Mouse (Mus musculus) forebrain, embryonic 15.5 days (tissue): ENCODE measurements at regions not wholly inside any gene's neighbourhood (a gene's known extent, or its start where the extent isn't known, plus 50 kb on each side); places are given as distances from the start of the nearest gene placed in this dataset.

Experiments
- ATAC-seq: fragments of 200-750 bp; cut with Nextera tagmentation; replicated peaks from 2 replicates; pipeline ENCODE4 v1.8.0; 2017; ENCODE audit warnings: mild to moderate bottlenecking, moderate TSS enrichment, moderate library complexity
- H3K27ac ChIP-seq: fragments of 300-500 bp; sonication (generic); replicated peaks from 2 replicates; pipeline ENCODE4 v1.5.1; 2015; ENCODE audit warnings: mild to moderate bottlenecking, inconsistent platforms
- H3K27me3 ChIP-seq: fragments of 300-500 bp; sonication (generic); 2 replicates; pipeline ENCODE4 v1.6.1; 2015; ENCODE audit warnings: inconsistent platforms
- H3K36me3 ChIP-seq: fragments of 300-500 bp; sonication (generic); 2 replicates; pipeline ENCODE4 v1.6.1; 2015; ENCODE audit warnings: mild to moderate bottlenecking, inconsistent platforms
- H3K4me1 ChIP-seq: fragments of 300-500 bp; sonication (generic); 2 replicates; pipeline ENCODE4 v1.6.1; 2015; ENCODE audit warnings: inconsistent platforms
- H3K4me2 ChIP-seq: fragments of 300-500 bp; sonication (generic); replicated peaks from 2 replicates; pipeline ENCODE4 v1.6.1; 2015; ENCODE audit warnings: mild to moderate bottlenecking, inconsistent platforms
- H3K4me3 ChIP-seq: fragments of 300-500 bp; sonication (generic); 2 replicates; pipeline ENCODE4 v1.5.1; 2015; ENCODE audit warnings: mild to moderate bottlenecking, inconsistent platforms
- H3K9ac ChIP-seq: fragments of 300-500 bp; sonication (generic); replicated peaks from 2 replicates; pipeline ENCODE4 v1.6.1; 2015; ENCODE audit warnings: mild to moderate bottlenecking, inconsistent platforms
- H3K9me3 ChIP-seq: fragments of 300-500 bp; sonication (generic); 2 replicates; pipeline ENCODE4 v1.6.1; 2016; ENCODE audit warnings: inconsistent platforms
- WGBS: fragments of 180-500 bp; shearing (Covaris S2); methylation state at CpG from one replicate; pipeline ENCODE4 v1.1.7; 2015; ENCODE audit warnings: mixed read lengths; 5-methylcytosine and 5-hydroxymethylcytosine counted together

DNA sequence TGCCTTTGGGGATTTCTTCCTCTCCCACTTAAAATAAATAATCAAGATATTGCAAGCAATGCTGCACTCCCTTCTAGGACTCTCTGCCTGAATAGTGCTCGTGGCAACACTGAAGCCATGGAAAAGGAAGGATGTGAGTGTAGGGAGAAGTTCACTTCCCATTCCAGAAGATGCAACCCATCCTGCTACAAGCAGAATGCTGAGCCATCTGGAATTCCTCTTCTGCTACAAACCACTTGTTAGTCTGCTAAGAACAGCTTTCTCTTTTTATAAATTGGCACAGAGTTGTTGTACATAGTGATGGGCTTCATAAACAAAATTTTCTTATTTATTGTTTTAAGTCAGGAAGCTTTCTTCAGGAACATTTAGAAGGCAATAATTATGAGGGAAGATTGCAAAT is 215.7 kb upstream of the Lmcd1 start:
- Histone ChIP-seq H3K27ac (no peak overlapping the region), H3K4me1 (no peaks in the 10 kb centered on the region), H3K9me3 (no peaks in the 10 kb centered on the region), H3K9ac (no peak overlapping the region), H3K4me2 (no peak overlapping the region), H3K36me3 (no peaks in the 10 kb centered on the region), H3K4me3 (no peak overlapping the region), H3K27me3 (no peaks in the 10 kb centered on the region)
- 59% methylated on average over 1 of the region's 1 CpGs for WGBS
- no peak for ATAC-seq

DNA sequence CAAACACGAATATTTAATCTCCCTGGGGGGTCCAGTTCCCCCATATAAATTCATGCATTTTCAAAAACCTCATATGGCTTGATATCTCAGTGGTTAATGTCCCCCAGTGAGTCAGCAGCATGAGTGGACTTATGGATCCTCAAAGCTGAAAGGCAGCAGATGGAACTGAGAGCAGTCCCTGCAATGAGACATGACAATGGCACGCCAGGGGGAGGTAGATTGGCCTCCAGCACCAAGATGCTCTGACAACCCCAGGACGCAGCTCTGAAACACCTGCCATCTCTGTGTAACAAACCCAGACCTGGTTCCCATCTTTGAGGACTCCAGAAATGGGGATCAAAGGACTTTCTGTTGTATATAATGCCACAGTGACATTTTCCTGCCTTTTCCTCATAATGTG is 210.6 kb upstream of the Lmcd1 start:
- Histone ChIP-seq H3K9ac (no peak overlapping the region), H3K4me2 (no peak overlapping the region), H3K4me3 (no peak overlapping the region), H3K4me1 (no peaks in the 10 kb centered on the region), H3K36me3 (no peaks in the 10 kb centered on the region), H3K9me3 (no peaks in the 10 kb centered on the region), H3K27me3 (no peaks in the 10 kb centered on the region), H3K27ac (no peak overlapping the region)
- no peak for ATAC-seq
- WGBS: 76% methylated on average over 3 of the region's 3 CpGs

DNA sequence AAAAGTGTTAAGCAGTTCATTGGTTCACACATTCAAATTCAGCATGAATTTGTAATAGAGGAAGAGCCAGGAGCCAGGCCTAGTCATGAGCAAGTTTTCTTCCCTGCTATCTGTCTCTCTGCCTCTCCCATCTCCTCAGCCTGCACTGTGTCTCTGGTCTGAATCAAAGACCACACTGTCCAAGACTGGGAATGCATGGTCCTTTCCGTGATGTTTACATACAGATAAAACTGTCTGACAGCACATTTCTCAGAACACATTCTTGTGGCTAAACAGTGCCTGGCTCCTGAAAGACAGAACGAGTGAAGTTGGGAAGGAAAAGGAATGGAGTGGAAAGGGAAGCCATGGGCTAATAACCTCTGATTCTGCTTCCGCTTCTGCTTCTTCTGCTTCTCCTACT is 183.0 kb upstream of the Lmcd1 start:
- H3K4me2 ChIP-seq: no peak overlapping the region
- no peak overlapping the region for H3K9ac ChIP-seq
- no peaks in the 10 kb centered on the region for H3K36me3 ChIP-seq
- H3K27ac ChIP-seq: no peak overlapping the region
- H3K9me3 ChIP-seq: no peaks in the 10 kb centered on the region
- WGBS: 94% methylated on average over 3 of the region's 3 CpGs
- H3K4me3 ChIP-seq: no peak overlapping the region
- ATAC-seq: no peak
- H3K4me1 ChIP-seq: no peaks in the 10 kb centered on the region
- no peaks in the 10 kb centered on the region for H3K27me3 ChIP-seq

DNA sequence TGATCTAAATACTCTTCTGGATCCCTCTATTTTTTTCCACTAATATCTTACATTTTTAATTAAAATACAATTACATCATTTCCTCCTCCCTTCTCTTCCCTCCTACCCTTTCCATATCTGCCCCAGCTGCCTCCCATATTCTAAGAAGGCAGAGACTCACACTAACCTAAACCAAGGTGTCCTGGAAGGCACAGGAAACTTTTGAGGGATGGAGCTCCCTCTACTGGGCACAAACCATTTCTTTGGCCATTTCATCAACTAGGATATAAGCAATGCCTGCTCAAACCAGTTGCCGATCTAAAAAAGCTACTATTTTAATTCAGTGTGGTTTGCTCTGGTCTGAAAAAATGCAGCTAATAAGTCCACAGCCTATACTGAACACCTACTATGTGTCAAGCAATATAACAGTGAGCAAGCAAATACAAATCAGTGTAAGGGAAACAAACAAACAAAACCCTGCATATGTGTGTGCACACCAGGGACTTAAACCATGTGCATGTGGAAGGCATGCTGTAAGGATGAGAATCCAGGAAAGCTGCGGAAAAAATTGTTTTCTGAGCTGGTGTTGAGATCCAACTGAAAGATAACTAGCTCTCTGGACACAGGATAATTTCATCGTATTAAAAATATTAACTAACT is 182.3 kb upstream of the Lmcd1 start:
- Histone ChIP-seq H3K27me3 (no peaks in the 10 kb centered on the region), H3K9me3 (no peaks in the 10 kb centered on the region), H3K4me1 (no peaks in the 10 kb centered on the region), H3K36me3 (no peaks in the 10 kb centered on the region), H3K27ac (no peak overlapping the region), H3K4me2 (no peak overlapping the region), H3K9ac (no peak overlapping the region), H3K4me3 (no peak overlapping the region)
- WGBS: 45% methylated on average over 3 of the region's 3 CpGs
- peak; percentile 70 for ATAC-seq

DNA sequence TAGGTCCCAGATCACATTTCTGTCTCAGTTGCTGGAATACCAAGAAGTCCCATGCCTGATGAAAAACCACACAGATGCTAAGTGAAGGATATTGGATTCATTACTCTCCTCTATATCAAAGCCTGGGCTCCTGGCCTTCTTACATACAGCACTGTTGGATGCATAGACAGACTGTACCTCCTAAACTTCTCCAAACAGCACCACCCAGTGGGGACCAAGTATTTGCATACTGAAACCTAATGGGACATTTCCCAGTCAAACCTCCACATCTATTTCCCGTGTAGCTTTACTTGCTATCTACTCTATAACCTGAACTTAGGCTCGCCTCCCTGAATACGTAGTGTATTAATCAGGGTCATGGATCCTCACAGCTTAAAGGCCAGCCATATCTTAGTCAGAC is 180.3 kb upstream of the Lmcd1 start:
- no peaks in the 10 kb centered on the region for H3K27me3 ChIP-seq
- no peak overlapping the region for H3K4me2 ChIP-seq
- 0 out of 2 replicates have a peak, but pooled peaks have one; percentile 46 for ATAC-seq
- WGBS: 85% methylated on average over 3 of the region's 3 CpGs
- H3K4me3 ChIP-seq: no peak overlapping the region
- H3K4me1 ChIP-seq: no peaks in the 10 kb centered on the region
- H3K27ac ChIP-seq: no peak overlapping the region
- H3K9me3 ChIP-seq: no peaks in the 10 kb centered on the region
- H3K36me3 ChIP-seq: no peaks in the 10 kb centered on the region
- H3K9ac ChIP-seq: no peak overlapping the region

DNA sequence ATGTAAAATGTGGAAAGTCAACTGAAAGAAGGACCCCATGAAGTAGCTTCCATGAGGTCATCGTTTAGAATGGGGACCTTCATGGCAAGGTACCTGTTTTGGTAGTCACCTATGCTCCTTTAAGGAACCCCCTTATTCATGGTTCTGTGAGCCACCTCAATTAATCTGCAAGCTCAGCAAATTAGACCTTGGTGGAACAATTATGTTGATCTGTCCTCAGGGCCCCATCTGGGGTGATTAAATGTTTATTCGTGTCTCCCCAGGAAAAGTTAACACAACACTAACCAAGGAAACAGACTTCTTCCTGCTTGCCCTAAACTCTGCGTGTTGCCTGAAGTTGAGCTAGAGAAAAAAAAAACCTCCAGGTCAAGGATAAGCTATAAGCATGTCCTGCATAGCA is 175.9 kb upstream of the Lmcd1 start:
- no peaks in the 10 kb centered on the region for H3K36me3 ChIP-seq
- 88% methylated on average over 3 of the region's 3 CpGs for WGBS
- H3K27ac ChIP-seq: no peak overlapping the region
- H3K9ac ChIP-seq: no peak overlapping the region
- ATAC-seq: no peak
- no peak overlapping the region for H3K4me3 ChIP-seq
- no peaks in the 10 kb centered on the region for H3K27me3 ChIP-seq
- H3K4me2 ChIP-seq: no peak overlapping the region
- no peaks in the 10 kb centered on the region for H3K9me3 ChIP-seq
- H3K4me1 ChIP-seq: no peaks in the 10 kb centered on the region

DNA sequence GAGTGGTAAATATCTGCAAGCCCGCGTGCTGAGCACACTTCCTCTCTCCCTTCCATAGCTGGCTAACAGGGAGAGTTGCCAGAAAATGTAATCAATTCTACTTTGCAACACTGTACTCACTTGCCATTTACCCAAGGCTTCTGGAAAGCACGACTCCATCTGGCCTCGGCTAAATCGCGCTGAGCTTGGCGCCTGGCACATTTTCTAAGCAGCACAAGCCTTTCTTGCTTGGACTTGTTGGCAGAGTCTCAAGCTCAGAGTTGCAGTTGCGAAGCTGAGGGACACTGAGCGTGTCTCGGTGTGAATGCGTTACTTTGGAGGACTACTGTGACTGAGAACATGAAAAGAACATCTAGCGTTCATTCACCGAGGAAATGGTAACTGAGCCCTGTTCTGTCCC is 164.9 kb upstream of the Lmcd1 start:
- peak; percentile 93 for ATAC-seq
- WGBS: 60% methylated on average over 13 of the region's 13 CpGs
- no peak overlapping the region for H3K9ac ChIP-seq
- H3K9me3 ChIP-seq: no peaks in the 10 kb centered on the region
- H3K27ac ChIP-seq: no peak overlapping the region
- H3K4me2 ChIP-seq: no peak overlapping the region
- peaks cover 9% of the 10 kb centered on the region; the same call in 1 of the 2 replicates for H3K4me1 ChIP-seq
- no peaks in the 10 kb centered on the region for H3K27me3 ChIP-seq
- no peak overlapping the region for H3K4me3 ChIP-seq
- no peaks in the 10 kb centered on the region for H3K36me3 ChIP-seq

DNA sequence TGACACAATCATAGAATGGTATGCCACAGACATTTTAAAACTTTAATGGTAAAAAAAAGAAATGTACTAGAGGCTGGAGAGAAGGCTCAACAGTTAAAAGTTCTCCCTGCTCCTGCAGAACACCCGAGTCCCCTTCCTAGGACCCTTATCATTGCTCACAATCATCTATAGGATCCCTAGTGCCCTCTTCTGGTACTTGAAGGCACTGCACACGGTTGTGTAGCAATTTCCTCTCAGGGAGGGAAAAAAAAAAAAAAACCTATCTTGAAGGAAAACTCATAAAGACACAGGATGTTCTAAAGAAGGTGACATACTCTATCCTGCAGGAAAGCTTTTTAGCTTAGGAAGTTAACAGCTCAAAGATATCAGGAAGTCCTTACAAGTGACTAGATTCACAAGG is 154.4 kb upstream of the Lmcd1 start:
- no peak for ATAC-seq
- Histone ChIP-seq H3K4me1 (no peaks in the 10 kb centered on the region), H3K4me2 (no peak overlapping the region), H3K27ac (no peak overlapping the region), H3K9ac (no peak overlapping the region), H3K36me3 (no peaks in the 10 kb centered on the region), H3K27me3 (no peaks in the 10 kb centered on the region), H3K9me3 (no peaks in the 10 kb centered on the region), H3K4me3 (no peak overlapping the region)
- WGBS: 45% methylated on average over 2 of the region's 2 CpGs

DNA sequence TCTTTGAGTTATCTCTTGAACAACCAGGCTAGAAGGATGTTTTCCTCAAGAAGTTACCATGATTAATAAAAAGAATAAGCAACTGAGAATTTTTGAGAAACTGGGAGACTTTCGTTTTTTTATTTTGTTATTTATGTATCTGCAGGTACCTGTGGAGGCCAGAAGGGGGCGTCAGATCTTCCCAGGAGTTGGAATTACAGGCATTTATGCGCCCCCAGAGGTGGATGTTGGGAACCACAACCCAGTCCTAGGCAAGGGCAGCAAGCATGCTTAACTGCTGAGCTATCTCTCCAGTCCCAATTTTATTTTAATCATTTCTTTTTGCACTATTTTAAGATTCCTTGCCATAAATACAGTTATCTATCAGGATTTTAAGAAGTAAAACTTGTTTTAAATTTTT is 140.0 kb upstream of the Lmcd1 start:
- ATAC-seq: no peak
- Histone ChIP-seq H3K27me3 (no peaks in the 10 kb centered on the region), H3K27ac (no peak overlapping the region), H3K9me3 (no peaks in the 10 kb centered on the region), H3K9ac (no peak overlapping the region), H3K4me3 (no peak overlapping the region), H3K4me2 (no peak overlapping the region), H3K36me3 (no peaks in the 10 kb centered on the region), H3K4me1 (no peaks in the 10 kb centered on the region)
- 26% methylated on average over 3 of the region's 3 CpGs for WGBS

DNA sequence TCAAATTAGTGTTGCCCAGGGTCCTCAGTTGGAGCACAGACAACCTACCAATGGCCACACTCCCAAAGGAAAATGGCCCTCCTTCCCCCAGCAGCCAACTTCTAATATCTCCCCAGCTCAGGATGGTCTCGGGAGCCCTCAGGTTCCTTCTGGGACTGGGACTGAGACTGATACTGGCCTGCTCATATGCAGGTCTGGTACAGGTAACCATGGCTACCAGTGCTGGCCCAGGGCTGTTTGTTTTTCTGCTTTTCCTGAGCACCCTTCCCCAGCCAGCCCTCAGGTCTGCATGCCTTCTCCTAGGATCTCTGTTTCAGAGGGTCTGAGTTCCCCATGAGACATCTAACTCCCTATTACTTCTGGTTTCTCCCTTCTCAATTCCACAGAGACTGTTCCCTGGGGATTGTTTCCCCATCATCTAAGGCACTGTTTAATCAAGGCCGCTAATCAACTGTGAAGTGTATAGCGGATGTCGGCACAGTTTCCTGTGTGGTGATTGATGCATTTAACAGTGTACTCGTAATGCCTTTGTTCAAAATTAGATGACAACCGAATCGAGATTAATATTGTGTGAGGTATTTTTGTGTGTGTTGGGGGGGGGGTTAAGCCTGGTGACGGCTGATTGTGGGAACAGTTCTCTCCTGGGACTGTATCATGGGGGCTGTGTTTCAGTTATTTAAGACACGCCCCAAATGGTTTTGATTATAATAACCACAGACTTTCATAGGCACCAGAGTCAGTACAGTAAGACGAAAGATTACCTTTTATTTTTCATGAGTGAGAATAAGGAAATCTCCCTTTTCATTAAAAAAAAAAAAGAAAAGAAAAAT is 120.8 kb upstream of the Lmcd1 start:
- 66% methylated on average over 10 of the region's 10 CpGs for WGBS
- Histone ChIP-seq H3K4me1 (no peaks in the 10 kb centered on the region), H3K4me3 (no peak overlapping the region), H3K36me3 (no peaks in the 10 kb centered on the region), H3K9ac (no peak overlapping the region), H3K27ac (no peak overlapping the region), H3K27me3 (no peaks in the 10 kb centered on the region), H3K9me3 (no peaks in the 10 kb centered on the region), H3K4me2 (no peak overlapping the region)
- 0 out of 2 replicates have a peak, but pooled peaks have one; percentile 58 for ATAC-seq

DNA sequence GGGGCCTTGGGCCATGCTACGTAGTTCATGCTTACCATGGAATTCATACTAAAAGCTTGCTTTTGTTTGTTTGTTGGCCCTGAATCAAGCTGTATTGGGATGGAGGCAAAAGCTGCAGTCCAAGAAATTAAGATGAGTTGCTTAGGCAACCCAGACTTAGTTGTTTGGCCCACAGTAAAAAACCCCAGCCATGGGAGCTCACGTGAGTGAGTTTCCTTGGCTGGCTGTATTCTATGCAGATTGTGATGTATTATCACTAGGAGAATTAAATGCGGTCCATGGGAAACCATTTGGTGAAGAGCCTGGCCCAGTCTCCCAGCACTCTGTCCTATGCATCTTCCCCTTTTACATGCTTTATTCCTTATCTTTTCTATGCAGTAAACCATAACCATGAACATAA is 106.1 kb upstream of the Lmcd1 start:
- Histone ChIP-seq H3K9ac (no peak overlapping the region), H3K27ac (no peak overlapping the region), H3K4me3 (no peak overlapping the region), H3K9me3 (no peaks in the 10 kb centered on the region), H3K4me1 (peaks cover 6% of the 10 kb centered on the region; the same call in 1 of the 2 replicates), H3K36me3 (no peaks in the 10 kb centered on the region), H3K4me2 (no peak overlapping the region), H3K27me3 (no peaks in the 10 kb centered on the region)
- no peak; the same call in 1 of the 2 replicates for ATAC-seq
- 46% methylated on average over 3 of the region's 3 CpGs for WGBS

DNA sequence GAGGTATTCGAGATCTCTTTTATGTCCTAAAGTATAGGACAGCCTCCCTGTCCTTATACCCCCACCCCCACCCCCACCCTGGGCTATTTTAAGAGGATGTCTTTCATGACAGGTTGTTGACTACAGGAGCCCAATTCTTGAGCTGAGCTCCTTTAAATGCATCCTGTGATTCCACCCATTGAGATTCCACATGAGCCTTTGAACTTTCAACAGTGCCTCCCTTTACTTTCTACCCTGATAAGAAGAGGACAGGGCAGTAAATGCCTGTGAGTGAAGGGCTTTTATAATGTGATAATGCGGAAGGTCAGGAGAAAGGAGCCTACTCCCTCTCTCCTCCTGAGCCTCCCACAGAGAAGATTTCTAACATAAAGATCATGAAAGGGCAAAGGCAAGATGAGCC is 97.2 kb upstream of the Lmcd1 start:
- 34% methylated on average over 2 of the region's 2 CpGs for WGBS
- Histone ChIP-seq H3K9me3 (no peaks in the 10 kb centered on the region), H3K27ac (no peak overlapping the region), H3K27me3 (no peaks in the 10 kb centered on the region), H3K36me3 (no peaks in the 10 kb centered on the region), H3K4me2 (no peak overlapping the region), H3K4me3 (no peak overlapping the region), H3K9ac (no peak overlapping the region), H3K4me1 (no peaks in the 10 kb centered on the region)
- no peak for ATAC-seq

DNA sequence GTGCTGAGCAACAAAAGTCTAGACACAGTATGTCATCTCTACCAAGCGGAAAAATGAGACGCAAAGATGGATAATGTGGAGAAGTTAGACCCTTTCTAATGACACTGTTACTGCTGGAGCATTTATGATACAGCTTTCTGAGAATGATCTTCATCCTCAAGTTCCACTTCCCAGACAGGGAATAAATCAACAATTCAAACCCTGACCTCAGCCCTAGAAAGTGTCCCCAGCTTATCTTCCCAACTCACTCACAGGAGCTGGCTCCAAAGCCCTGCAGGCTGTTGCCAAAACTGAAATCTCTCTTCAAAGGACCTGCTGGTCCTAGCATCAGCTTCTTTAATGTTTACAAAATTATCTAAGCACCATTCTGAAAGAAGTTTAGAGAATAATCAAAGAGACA is 85.9 kb upstream of the Lmcd1 start:
- WGBS: 96% methylated on average over 2 of the region's 2 CpGs
- no peaks in the 10 kb centered on the region for H3K9me3 ChIP-seq

More for the DNA sequence above, 85.9 kb upstream of the Lmcd1 start:
- H3K36me3 ChIP-seq: no peaks in the 10 kb centered on the region
- no peak overlapping the region for H3K9ac ChIP-seq
- no peak overlapping the region for H3K4me3 ChIP-seq
- H3K4me2 ChIP-seq: no peak overlapping the region
- no peak overlapping the region for H3K27ac ChIP-seq
- no peaks in the 10 kb centered on the region for H3K27me3 ChIP-seq
- H3K4me1 ChIP-seq: no peaks in the 10 kb centered on the region
- ATAC-seq: no peak
